Mouse (Mus musculus) layer of hippocampus, adult 11-12 months (tissue): ENCODE results near the gene Btbd35f16.
"Not testable (repeated sequence)": the region's sequence is repeated elsewhere in the genome, so short reads cannot be mapped to it uniquely, and the experiment has no call there.

Source experiments
- DNase-seq: peaks from one replicate; pipeline ENCODE4 v3.0.0; 2022; ENCODE audit warnings: low spot score

Btbd35f16 gene

GRCm38 (mm10) chrX:3956902-3957301 is at the start of gene Btbd35f16:
Btbd35f16 (minus strand) TSS chrX:3957002.
- DNase-seq, result not testable (repeated sequence)
